Mouse (Mus musculus) lung, postnatal 0 days (tissue): ENCODE measurements around the gene Pgrmc2.

ENCODE experiments used
- CTCF ChIP-seq: IDR thresholded peaks from 2 replicates; pipeline ENCODE4 v1.5.1; 2016; ENCODE audit warnings: antibody characterized with exemption, mild to moderate bottlenecking
- EP300 ChIP-seq: IDR thresholded peaks from 2 replicates; pipeline ENCODE4 v1.6.1; 2016; ENCODE audit warnings: antibody characterized with exemption, mild to moderate bottlenecking, control low read depth

GRCm38 (mm10) chr3:41108306-41108785, 25.5 kb upstream of the Pgrmc2 start:
- TF ChIP-seq EP300 (no peak), CTCF (no peak)
